Mouse (Mus musculus) heart, postnatal 0 days (tissue): ENCODE data around the gene Pam.

Source experiments
- CTCF ChIP-seq: IDR thresholded peaks from 2 replicates; pipeline ENCODE4 v1.5.1; 2016; ENCODE audit warnings: antibody characterized with exemption, control low read depth, low read depth
- EP300 ChIP-seq: IDR thresholded peaks from 2 replicates; pipeline ENCODE4 v1.6.1; 2016; ENCODE audit warnings: antibody characterized with exemption, low read depth

DNA sequence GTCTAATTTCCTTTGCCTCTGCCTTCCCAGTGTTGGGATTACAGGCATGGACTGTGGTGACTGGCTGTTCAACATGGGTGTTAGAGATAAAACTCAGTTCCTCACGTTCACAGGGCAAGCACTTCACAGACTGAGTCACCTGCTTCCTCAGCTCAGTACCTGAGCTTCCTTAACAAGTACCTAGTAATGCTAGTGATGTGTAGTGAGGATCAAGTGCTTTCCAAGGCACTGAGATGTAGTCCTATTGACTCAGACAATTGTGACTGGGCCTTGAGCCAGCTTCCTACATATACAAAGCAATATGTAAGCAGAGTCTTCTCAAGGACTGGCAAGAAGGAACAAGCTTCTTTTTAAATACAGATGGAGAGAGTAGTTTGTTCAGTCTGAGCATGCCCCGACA, 131.7 kb downstream of the Pam start:
- TF ChIP-seq CTCF (no peak), EP300 (no peak)
